Mouse (Mus musculus): Measurements from ENCODE around the gene Lmna. TPM values are rescaled to one million over a fixed set of nuclear protein-coding genes. Genes with fewer than 3 reads are reported as not detected.

The Lmna gene
- polyA plus RNA-seq, 1 experiment from 2014 or later: 311 TPM

DNA sequence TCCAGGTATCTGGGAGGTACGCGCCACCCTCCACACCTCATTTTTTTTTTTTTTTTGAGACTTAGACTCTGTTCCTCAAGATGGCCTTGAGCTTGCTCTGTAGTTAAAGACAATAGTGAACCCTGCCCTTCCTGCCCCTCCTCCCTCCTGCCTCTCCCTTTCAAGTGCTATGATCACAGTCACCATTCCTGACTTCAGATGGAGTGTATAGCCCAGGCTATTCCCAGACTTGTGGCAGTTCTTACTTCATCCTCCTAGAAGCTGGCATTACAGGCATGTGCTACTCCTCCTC is 5.3 kb upstream of the Lmna start:
- no peaks in the 10 kb centered on the region for H3K27me3 ChIP-seq
- no peaks in the 10 kb centered on the region for H3K36me3 ChIP-seq
- no peak overlapping the region for H3K4me2 ChIP-seq
- peaks cover 48% of the 10 kb centered on the region for H3K4me1 ChIP-seq
- no peak for ATAC-seq (ENCODE audit: insufficient number of reproducible peaks, insufficient read depth, low FRiP score, low TSS enrichment, low read depth)
- 100% methylated on average over 2 of the region's 2 CpGs for WGBS
- no peak overlapping the region for H3K4me3 ChIP-seq
- H3K9me3 ChIP-seq: no peaks in the 10 kb centered on the region
- no peak overlapping the region for H3K9ac ChIP-seq
- no peak overlapping the region for H3K27ac ChIP-seq

DNA sequence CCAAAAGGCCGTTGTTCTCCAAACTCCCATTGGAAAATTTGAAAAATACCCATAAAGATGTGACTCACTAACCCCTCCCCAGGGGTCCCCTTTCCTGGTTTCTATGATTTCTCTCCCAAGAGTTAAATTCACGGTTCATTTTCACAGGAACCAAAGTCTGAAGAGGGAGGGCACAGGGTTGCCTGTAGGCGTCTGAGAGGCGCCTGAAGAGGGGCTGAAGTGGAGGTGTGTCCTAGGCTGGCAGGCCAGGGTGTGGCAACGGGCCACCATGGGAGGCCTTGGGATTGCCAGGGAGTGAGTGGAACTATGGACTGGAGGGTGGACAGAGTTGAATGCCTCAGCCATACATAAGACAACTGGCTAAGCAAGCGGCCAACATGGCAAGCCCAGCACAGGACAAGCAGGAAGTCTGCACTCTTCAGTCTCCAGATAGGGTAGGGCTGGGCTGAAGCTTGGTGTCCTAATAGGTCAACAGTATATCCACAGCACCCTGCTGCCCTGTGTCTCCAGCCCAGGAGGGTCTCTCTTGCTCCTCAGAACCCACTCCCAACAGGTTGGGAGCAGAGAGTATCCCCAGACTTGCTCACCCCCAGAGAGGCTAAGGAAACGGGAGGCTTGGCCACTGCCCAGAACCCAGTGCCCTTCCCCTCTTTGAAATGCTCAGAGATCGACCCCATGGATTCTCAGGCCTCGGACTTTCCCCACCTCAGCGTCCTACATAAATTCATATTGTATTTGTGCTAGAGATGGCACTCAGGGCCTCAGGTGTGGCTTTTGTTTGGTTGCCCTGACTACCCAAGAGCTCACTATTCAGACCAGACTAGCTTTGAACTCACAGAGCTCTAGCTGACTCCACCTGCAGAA is 4.7 kb upstream of the Lmna start:
- peak overlapping the region; percentile 93 for H3K27ac ChIP-seq
- 72% methylated on average over 10 of the region's 10 CpGs for WGBS
- H3K4me1 ChIP-seq: peaks cover 53% of the 10 kb centered on the region

DNA sequence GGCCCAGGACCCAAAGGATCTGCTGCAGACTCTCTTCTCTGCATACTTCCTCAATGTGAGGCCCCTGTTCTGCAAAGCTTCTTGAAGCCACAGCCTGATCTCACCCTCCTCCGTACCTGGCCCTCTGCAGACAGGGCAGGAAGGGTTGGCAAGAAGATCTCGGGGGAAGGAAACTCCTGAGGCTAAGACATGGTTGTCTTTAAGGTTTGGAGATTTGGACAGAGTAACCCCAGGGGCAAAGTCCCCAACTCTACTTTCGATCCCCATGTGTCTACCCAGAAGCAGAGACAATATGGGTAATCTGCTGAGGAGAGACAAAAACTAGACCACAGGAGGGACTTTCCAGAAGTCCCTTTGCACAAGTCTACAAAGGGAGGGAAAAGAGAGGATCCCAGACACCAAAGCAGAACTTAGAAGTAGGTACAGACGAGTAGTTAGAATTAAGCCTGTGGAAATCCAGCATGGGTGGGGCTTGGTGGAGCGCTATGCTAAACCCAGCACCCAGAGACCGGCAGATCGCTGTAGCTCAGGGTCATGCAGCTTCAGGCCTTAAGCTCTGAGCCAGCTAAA is 3.9 kb upstream of the Lmna start:
- Histone ChIP-seq H3K27ac (peak overlapping the region; percentile 93), H3K27me3 (no peaks in the 10 kb centered on the region), H3K4me2 (peak overlapping the region; percentile 44), H3K9ac (no peak overlapping the region), H3K9me3 (no peaks in the 10 kb centered on the region), H3K36me3 (no peaks in the 10 kb centered on the region), H3K4me1 (peaks cover 58% of the 10 kb centered on the region), H3K4me3 (no peak overlapping the region)
- 66% methylated on average over 7 of the region's 7 CpGs for WGBS
- no peak for ATAC-seq (ENCODE audit: insufficient number of reproducible peaks, insufficient read depth, low FRiP score, low TSS enrichment, low read depth)

More for the DNA sequence above, 4.7 kb upstream of the Lmna start:
- H3K9ac ChIP-seq: no peak overlapping the region
- H3K4me3 ChIP-seq: no peak overlapping the region
- H3K36me3 ChIP-seq: no peaks in the 10 kb centered on the region
- ATAC-seq (ENCODE audit: insufficient number of reproducible peaks, insufficient read depth, low FRiP score, low TSS enrichment, low read depth): no peak
- H3K27me3 ChIP-seq: no peaks in the 10 kb centered on the region
- H3K9me3 ChIP-seq: no peaks in the 10 kb centered on the region
- H3K4me2 ChIP-seq: peak overlapping the region; percentile 3; the same call in 1 of the 2 replicates

DNA sequence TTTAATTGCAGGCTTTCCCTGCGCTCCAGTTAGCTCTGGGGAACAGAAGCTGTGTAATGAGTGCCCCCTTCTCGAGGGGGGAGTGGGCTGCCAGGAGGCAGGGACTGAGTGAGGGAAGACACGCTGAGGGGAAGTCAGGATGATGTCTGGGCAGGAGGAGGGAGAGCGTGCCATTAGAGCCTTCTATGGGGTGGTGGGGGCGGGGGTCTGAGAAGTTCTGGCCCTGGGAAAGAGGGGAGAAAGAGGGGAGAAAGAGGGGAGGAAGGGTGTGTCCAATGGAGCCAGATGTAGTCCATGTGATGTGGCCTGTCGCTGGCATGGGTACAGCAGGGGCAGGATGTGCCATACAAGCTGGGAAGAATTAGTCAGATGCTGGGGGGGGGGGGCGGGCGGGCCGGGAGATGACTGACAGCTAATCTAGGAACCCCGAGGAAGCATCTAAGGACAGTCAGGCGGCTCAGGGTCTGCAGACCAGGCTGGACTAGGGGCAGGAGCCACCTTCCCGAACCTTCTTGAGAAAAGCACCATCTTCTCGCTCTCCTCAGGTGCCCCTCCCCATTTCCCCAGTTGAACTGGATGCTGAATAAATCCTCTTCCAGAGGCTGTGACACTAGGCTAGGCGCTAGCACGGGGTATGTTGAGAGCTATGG is 3.3 kb upstream of the Lmna start:
- Histone ChIP-seq H3K9ac (peak overlapping the region; percentile 54; the same call in 1 of the 2 replicates), H3K27me3 (no peaks in the 10 kb centered on the region), H3K36me3 (no peaks in the 10 kb centered on the region), H3K4me1 (peaks cover 58% of the 10 kb centered on the region), H3K27ac (peak overlapping the region; percentile 93), H3K4me3 (peak overlapping the region; percentile 14; the same call in 1 of the 2 replicates), H3K4me2 (peak overlapping the region; percentile 44), H3K9me3 (no peaks in the 10 kb centered on the region)
- WGBS: 15% methylated on average over 14 of the region's 15 CpGs
- ATAC-seq (ENCODE audit: insufficient number of reproducible peaks, insufficient read depth, low FRiP score, low TSS enrichment, low read depth): peak; percentile 41

DNA sequence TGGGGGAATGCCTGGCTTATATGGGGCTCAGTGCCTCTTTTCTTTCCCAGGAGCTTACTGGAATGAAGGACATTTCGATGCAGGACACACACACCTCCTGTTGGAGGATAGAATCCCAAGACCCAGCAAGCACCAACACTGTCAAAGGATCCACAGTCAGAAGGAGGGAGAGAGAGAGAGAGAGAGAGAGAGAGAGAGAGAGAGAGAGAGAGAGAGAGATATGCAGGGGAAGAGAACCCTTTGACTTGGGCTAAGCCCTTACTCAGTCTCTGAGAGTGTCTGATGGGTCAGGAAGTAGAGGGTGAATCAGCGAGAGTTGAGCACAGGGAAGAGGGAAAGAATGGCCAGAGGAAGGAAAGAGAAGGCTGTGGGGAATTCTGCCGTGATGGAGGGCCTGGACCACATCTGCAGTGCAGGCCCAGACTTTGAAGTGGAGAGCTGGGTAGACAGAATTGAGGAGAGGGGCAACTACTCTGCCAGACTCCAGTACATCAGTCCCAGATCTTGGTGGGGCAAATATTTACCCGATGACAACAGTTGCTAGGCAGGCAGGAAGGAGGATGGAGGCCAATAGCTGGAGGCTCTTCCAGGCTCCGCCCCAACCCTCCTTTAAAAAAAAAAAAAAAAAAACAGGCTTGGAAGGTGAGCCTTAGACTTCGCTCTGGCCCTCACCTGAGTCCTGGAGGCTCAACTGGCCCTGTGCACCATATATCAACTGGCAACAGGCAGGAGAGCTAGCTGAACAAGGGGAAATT is 2.6 kb upstream of the Lmna start:
- Histone ChIP-seq H3K9ac (peak overlapping the region; percentile 54), H3K9me3 (no peaks in the 10 kb centered on the region), H3K4me3 (peak overlapping the region; percentile 14; the same call in 1 of the 2 replicates), H3K27ac (peak overlapping the region; percentile 93), H3K36me3 (no peaks in the 10 kb centered on the region), H3K4me2 (peak overlapping the region; percentile 44), H3K4me1 (peaks cover 58% of the 10 kb centered on the region), H3K27me3 (no peaks in the 10 kb centered on the region)
- no peak for ATAC-seq (ENCODE audit: insufficient number of reproducible peaks, insufficient read depth, low FRiP score, low TSS enrichment, low read depth)
- 19% methylated on average over 6 of the region's 6 CpGs for WGBS

DNA sequence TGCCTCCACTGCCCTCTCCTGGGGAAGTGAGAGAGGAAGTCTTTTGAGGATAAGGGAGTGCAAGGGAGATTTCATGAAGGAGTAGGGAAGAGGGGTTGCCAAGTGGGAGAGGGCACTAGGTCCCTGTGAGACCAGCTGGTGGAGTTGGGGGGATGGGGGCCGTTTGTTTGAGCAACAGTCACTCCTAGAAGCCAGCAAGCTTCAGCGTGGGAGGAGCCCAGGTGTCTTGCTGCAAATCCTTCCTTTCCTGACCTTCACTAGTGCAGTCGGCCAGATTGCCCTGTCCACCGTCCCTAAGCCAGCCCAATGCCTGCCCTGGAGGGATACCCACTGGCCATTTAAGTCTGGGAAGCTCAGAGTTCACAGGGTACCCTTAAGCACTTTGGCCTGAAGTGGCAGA is 1.8 kb upstream of the Lmna start:
- H3K4me1 ChIP-seq: peaks cover 66% of the 10 kb centered on the region
- no peak overlapping the region for H3K4me3 ChIP-seq
- 0 out of 2 replicates have a peak overlapping the region, but pooled peaks have one; percentile 44 for H3K4me2 ChIP-seq
- WGBS: 41% methylated on average over 4 of the region's 4 CpGs
- no peaks in the 10 kb centered on the region for H3K36me3 ChIP-seq
- H3K9me3 ChIP-seq: no peaks in the 10 kb centered on the region
- ATAC-seq (ENCODE audit: insufficient number of reproducible peaks, insufficient read depth, low FRiP score, low TSS enrichment, low read depth): no peak
- no peak overlapping the region for H3K9ac ChIP-seq
- peak overlapping the region; percentile 93 for H3K27ac ChIP-seq
- no peaks in the 10 kb centered on the region for H3K27me3 ChIP-seq

DNA sequence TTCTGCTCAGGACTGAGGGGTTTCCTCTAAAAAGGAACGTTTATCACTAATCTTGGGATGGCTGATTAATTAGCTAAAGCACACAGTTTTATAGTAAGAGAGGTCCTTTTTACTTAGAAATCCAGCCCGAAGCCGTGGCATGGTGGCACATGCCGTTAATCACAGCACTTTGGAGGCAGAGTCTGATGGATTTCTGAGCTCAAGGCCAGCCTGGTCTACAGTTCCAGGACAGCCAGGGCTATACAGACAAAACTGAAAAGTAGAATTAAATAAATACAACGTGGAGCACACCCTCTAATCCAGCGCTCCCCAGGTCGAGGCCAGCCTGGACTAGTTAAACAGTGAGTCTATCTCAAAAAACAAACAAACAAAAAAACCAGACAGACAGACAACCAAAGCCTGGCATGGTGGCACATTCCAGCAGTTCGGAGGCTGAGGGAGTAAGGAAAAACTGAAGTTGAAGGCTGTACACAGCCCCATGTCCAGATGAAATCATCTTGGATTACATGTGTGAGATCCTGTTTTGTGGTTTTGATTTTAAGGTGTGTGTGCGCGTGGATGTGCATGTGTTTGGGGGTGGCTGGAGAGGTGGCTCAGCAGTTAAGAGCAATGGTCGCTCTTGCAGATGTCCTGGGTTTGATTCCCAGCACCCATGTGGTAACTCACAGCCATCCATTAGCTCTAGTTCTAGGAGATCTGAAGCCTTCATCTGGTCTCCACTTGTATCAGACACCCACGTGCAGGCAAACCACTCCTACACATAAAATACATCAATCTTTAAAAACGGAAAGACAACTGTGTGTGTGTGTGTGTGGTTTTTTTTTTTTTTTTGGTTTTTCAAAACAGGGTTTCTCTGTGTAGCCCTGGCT is 899 bp upstream of the Lmna start:
- H3K36me3 ChIP-seq: no peaks in the 10 kb centered on the region
- H3K27me3 ChIP-seq: no peaks in the 10 kb centered on the region
- peak overlapping the region; percentile 91 for H3K27ac ChIP-seq
- peak overlapping the region; percentile 63 for H3K9ac ChIP-seq
- peak overlapping the region; percentile 59 for H3K4me2 ChIP-seq
- WGBS: 44% methylated on average over 13 of the region's 13 CpGs
- H3K4me3 ChIP-seq: peak overlapping the region; percentile 33
- H3K4me1 ChIP-seq: peaks cover 75% of the 10 kb centered on the region
- no peaks in the 10 kb centered on the region for H3K9me3 ChIP-seq
- ATAC-seq (ENCODE audit: insufficient number of reproducible peaks, insufficient read depth, low FRiP score, low TSS enrichment, low read depth): no peak

DNA sequence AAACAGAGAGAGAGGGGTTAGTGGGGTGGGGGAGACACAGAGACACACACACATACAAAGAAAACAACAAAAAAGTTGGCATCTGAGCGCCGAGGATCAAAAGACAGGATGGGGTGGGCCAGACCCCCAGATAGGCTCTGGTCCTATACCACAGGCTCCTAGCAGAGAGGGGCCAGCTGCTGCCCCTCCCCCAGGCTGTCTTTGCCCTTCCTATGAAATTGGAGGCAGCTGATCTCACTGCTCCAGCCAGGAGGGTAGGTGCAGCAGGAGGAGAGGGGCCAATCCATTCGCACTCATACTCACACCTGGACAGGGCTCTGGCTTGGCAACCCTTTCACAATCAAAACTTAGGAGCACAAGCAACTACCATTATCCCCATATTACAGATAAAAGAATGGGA is 506 bp downstream of the Lmna start:
- peak overlapping the region; percentile 59 for H3K4me2 ChIP-seq
- no peak for ATAC-seq (ENCODE audit: insufficient number of reproducible peaks, insufficient read depth, low FRiP score, low TSS enrichment, low read depth)
- peak overlapping the region; percentile 63 for H3K9ac ChIP-seq
- peaks cover 83% of the 10 kb centered on the region for H3K4me1 ChIP-seq
- no peaks in the 10 kb centered on the region for H3K9me3 ChIP-seq
- H3K36me3 ChIP-seq: no peaks in the 10 kb centered on the region
- H3K4me3 ChIP-seq: peak overlapping the region; percentile 33
- H3K27me3 ChIP-seq: no peaks in the 10 kb centered on the region
- peak overlapping the region; percentile 91 for H3K27ac ChIP-seq
- WGBS: 53% methylated on average over 3 of the region's 3 CpGs

DNA sequence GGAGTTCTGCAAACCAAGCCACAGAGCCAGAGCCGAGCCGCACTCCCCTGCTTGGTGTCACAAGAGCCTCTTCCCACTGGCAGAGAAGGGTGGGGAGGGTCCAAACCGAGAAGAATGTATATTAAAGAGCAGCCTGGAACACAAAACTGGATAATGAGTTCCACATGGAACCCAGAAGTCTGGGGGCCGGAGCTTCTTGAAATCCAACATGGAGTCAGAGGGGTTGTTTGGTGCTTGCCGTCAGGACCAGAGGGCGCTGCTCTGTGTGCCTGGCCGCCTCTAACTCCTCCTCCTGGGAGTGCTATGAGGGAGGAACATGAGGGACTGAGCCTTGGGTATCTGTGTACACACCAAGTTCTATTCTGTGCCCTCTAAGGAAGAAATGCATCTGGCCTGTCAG is 4.0 kb downstream of the Lmna start:
- H3K9ac ChIP-seq: peak overlapping the region; percentile 51; the same call in 1 of the 2 replicates
- peak overlapping the region; percentile 43 for H3K4me2 ChIP-seq
- no peak for ATAC-seq (ENCODE audit: insufficient number of reproducible peaks, insufficient read depth, low FRiP score, low TSS enrichment, low read depth)
- H3K27ac ChIP-seq: peak overlapping the region; percentile 99
- no peaks in the 10 kb centered on the region for H3K27me3 ChIP-seq
- 22% methylated on average over 7 of the region's 7 CpGs for WGBS
- no peaks in the 10 kb centered on the region for H3K9me3 ChIP-seq
- peaks cover under 1% of the 10 kb centered on the region; the same call in 1 of the 2 replicates for H3K36me3 ChIP-seq
- H3K4me3 ChIP-seq: 0 out of 2 replicates have a peak overlapping the region, but pooled peaks have one; percentile 6
- peaks cover 72% of the 10 kb centered on the region for H3K4me1 ChIP-seq

DNA sequence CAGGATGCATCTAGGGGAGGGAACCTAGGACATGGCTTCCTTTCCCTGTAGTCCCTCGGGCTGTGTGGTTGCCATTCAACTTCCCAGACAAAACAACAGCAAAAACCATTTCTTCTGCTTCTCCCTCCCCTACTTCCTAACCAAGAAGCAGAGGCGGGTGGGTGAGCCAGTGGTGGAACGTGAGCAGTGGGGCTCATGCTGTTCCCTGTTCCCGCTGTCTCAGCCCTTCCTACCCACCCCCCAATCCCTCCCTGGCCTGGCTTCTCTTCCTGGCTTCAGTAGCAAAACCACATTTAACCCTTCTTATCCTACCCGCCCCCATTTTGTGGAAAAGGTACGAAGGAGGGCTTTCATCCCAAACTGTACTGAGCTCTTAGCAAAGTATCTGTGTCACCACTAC is 4.7 kb downstream of the Lmna start:
- H3K9me3 ChIP-seq: no peaks in the 10 kb centered on the region

More for the DNA sequence above, 4.7 kb downstream of the Lmna start:
- WGBS: 27% methylated on average over 6 of the region's 6 CpGs
- H3K4me2 ChIP-seq: peak overlapping the region; percentile 43
- H3K27me3 ChIP-seq: no peaks in the 10 kb centered on the region
- H3K36me3 ChIP-seq: peaks cover 5% of the 10 kb centered on the region
- peaks cover 72% of the 10 kb centered on the region for H3K4me1 ChIP-seq
- ATAC-seq (ENCODE audit: insufficient number of reproducible peaks, insufficient read depth, low FRiP score, low TSS enrichment, low read depth): no peak
- peak overlapping the region; percentile 99 for H3K27ac ChIP-seq
- 0 out of 2 replicates have a peak overlapping the region, but pooled peaks have one; percentile 6 for H3K4me3 ChIP-seq
- H3K9ac ChIP-seq: 0 out of 2 replicates have a peak overlapping the region, but pooled peaks have one; percentile 51

Measured in embryonic facial prominence, embryonic 13.5 days (tissue).